Mouse (Mus musculus): ENCODE results near the gene Rab5c. TPM values are rescaled to one million over a fixed set of nuclear protein-coding genes. Genes with fewer than 3 reads are reported as not detected.
A peak's percentile ranks its signal among the peaks of the same experiment; 100 is the strongest.

The Rab5c gene
- polyA plus RNA-seq, 1 experiment: 350 TPM

DNA sequence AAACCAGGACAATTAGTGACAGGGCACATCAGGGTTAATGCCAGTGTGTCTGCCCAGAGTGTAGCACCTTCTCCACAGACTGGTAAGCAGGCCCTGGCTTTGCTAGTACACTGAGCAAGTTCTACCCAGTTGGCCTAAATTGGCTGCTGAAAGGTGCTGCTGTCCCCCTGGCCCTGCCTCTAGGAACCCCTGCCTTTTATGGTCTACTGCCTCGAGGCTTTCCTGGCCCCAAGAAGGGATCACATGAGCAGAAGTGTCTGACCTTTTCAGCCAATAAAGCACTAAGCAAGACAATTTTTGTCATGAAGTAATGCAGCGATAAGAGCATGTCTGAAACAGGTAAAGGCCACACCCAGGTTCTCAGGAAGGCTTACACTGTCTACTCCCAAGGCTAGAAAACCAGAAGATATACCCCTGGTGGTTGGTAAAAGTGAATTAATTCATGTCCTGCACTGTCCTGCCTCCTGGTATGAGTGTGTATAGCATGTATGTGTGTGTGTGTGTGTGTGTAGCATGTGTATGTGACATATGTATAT is 15.5 kb downstream of the Rab5c start:
- Histone ChIP-seq H3K27ac (ENCODE audit: insufficient read depth, low read depth, low read length) (no peak overlapping the region), H3K4me3 (ENCODE audit: low read depth, low read length) (no peak overlapping the region), H3K27me3 (ENCODE audit: control insufficient read depth, insufficient read depth, low read length) (no peaks in the 10 kb centered on the region), H3K36me3 (ENCODE audit: control insufficient read depth, insufficient read depth, low read length) (peaks cover 20% of the 10 kb centered on the region), H3K4me1 (ENCODE audit: control insufficient read depth, insufficient read depth, insufficient read length, low read length) (peaks cover 32% of the 10 kb centered on the region)
- TF ChIP-seq POLR2A (IDR thresholded peaks at IDR 0.05; ENCODE audit: low read depth, low read length) (no peak), CTCF (IDR thresholded peaks at IDR 0.05; ENCODE audit: extremely low read depth, insufficient read length, insufficient replicate concordance, low read depth, low read length) (no peak)
- 22% methylated on average over 2 of the region's 2 CpGs for WGBS

GRCm38 (mm10) chr11:100721776-100722492 is 16.1 kb downstream of the Rab5c start:
- Histone ChIP-seq H3K27me3 (ENCODE audit: control insufficient read depth, insufficient read depth, low read length) (no peaks in the 10 kb centered on the region), H3K4me1 (ENCODE audit: control insufficient read depth, insufficient read depth, insufficient read length, low read length) (peaks cover 29% of the 10 kb centered on the region), H3K27ac (ENCODE audit: insufficient read depth, low read depth, low read length) (0 out of 2 replicates have a peak overlapping the region, but pooled peaks have one; percentile 30), H3K4me3 (ENCODE audit: low read depth, low read length) (no peak overlapping the region), H3K36me3 (ENCODE audit: control insufficient read depth, insufficient read depth, low read length) (peaks cover 25% of the 10 kb centered on the region)
- 69% methylated on average over 8 of the region's 8 CpGs for WGBS
- TF ChIP-seq CTCF (IDR thresholded peaks at IDR 0.05; ENCODE audit: extremely low read depth, insufficient read length, insufficient replicate concordance, low read depth, low read length) (no peak), POLR2A (IDR thresholded peaks at IDR 0.05; ENCODE audit: low read depth, low read length) (no peak)

DNA sequence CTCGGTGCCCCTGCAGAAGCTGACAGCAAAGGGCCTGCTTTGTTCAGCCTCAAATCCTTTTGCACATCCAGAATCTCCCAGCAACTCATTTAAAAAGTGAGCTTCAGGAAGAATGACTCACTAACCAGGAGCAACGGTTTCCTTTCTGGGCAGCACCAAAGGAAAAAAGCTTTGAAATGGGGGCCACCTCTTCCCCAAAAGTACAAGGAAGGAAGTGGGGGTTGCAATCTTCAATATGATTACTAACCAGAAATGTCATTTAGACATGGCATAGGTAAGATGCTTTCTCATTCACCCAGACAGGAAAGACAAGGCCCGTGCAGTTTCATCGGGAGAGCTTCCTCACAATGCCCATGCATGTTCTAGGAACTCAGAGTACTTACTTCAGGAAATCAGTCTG is 16.8 kb downstream of the Rab5c start:
- no peak overlapping the region for H3K4me3 ChIP-seq (ENCODE audit: low read depth, low read length)
- no peaks in the 10 kb centered on the region for H3K27me3 ChIP-seq (ENCODE audit: control insufficient read depth, insufficient read depth, low read length)
- H3K27ac ChIP-seq (ENCODE audit: insufficient read depth, low read depth, low read length): peak overlapping the region; percentile 30; the same call in 1 of the 2 replicates
- WGBS: 68% methylated on average over 4 of the region's 4 CpGs
- peaks cover 30% of the 10 kb centered on the region for H3K36me3 ChIP-seq (ENCODE audit: control insufficient read depth, insufficient read depth, low read length)
- no peak for TF ChIP-seq POLR2A (IDR thresholded peaks at IDR 0.05; ENCODE audit: low read depth, low read length)
- TF ChIP-seq CTCF (IDR thresholded peaks at IDR 0.05; ENCODE audit: extremely low read depth, insufficient read length, insufficient replicate concordance, low read depth, low read length): no peak
- peaks cover 29% of the 10 kb centered on the region for H3K4me1 ChIP-seq (ENCODE audit: control insufficient read depth, insufficient read depth, insufficient read length, low read length)

GRCm38 (mm10) chr11:100720345-100720744 is 17.7 kb downstream of the Rab5c start:
- H3K27me3 ChIP-seq (ENCODE audit: control insufficient read depth, insufficient read depth, low read length): no peaks in the 10 kb centered on the region
- 54% methylated on average over 5 of the region's 5 CpGs for WGBS
- 0 out of 2 replicates have a peak overlapping the region, but pooled peaks have one; percentile 18 for H3K27ac ChIP-seq (ENCODE audit: insufficient read depth, low read depth, low read length)
- TF ChIP-seq CTCF (IDR thresholded peaks at IDR 0.05; ENCODE audit: extremely low read depth, insufficient read length, insufficient replicate concordance, low read depth, low read length): no peak
- TF ChIP-seq POLR2A (IDR thresholded peaks at IDR 0.05; ENCODE audit: low read depth, low read length): no peak
- H3K36me3 ChIP-seq (ENCODE audit: control insufficient read depth, insufficient read depth, low read length): peaks cover 39% of the 10 kb centered on the region
- H3K4me1 ChIP-seq (ENCODE audit: control insufficient read depth, insufficient read depth, insufficient read length, low read length): peaks cover 28% of the 10 kb centered on the region
- H3K4me3 ChIP-seq (ENCODE audit: low read depth, low read length): no peak overlapping the region

- TF ChIP-seq CTCF (IDR thresholded peaks at IDR 0.05; ENCODE audit: extremely low read depth, insufficient read length, insufficient replicate concordance, low read depth, low read length): no peak
- no peak for TF ChIP-seq POLR2A (IDR thresholded peaks at IDR 0.05; ENCODE audit: low read depth, low read length)
- Histone ChIP-seq H3K36me3 (ENCODE audit: control insufficient read depth, insufficient read depth, low read length) (peaks cover 42% of the 10 kb centered on the region), H3K4me3 (ENCODE audit: low read depth, low read length) (no peak overlapping the region), H3K4me1 (ENCODE audit: control insufficient read depth, insufficient read depth, insufficient read length, low read length) (peaks cover 23% of the 10 kb centered on the region), H3K27me3 (ENCODE audit: control insufficient read depth, insufficient read depth, low read length) (no peaks in the 10 kb centered on the region), H3K27ac (ENCODE audit: insufficient read depth, low read depth, low read length) (no peak overlapping the region)
- WGBS: 81% methylated on average over 11 of the region's 11 CpGs
These were observed 18.1 kb downstream of the Rab5c start for GRCm38 (mm10) chr11:100719893-100720292.

- 55% methylated on average over 3 of the region's 3 CpGs for WGBS
- Histone ChIP-seq H3K27ac (ENCODE audit: insufficient read depth, low read depth, low read length) (no peak overlapping the region), H3K36me3 (ENCODE audit: control insufficient read depth, insufficient read depth, low read length) (peaks cover 44% of the 10 kb centered on the region), H3K4me3 (ENCODE audit: low read depth, low read length) (no peak overlapping the region), H3K4me1 (ENCODE audit: control insufficient read depth, insufficient read depth, insufficient read length, low read length) (peaks cover 20% of the 10 kb centered on the region), H3K27me3 (ENCODE audit: control insufficient read depth, insufficient read depth, low read length) (no peaks in the 10 kb centered on the region)
- TF ChIP-seq POLR2A (IDR thresholded peaks at IDR 0.05; ENCODE audit: low read depth, low read length) (no peak), CTCF (IDR thresholded peaks at IDR 0.05; ENCODE audit: extremely low read depth, insufficient read length, insufficient replicate concordance, low read depth, low read length) (no peak)
These were observed 18.7 kb downstream of the Rab5c start for GRCm38 (mm10) chr11:100719312-100719711.

GRCm38 (mm10) chr11:100718866-100719265 is 19.1 kb downstream of the Rab5c start:
- TF ChIP-seq CTCF (IDR thresholded peaks at IDR 0.05; ENCODE audit: extremely low read depth, insufficient read length, insufficient replicate concordance, low read depth, low read length) (no peak), POLR2A (IDR thresholded peaks at IDR 0.05; ENCODE audit: low read depth, low read length) (no peak)
- WGBS: 90% methylated on average over 4 of the region's 4 CpGs
- H3K27ac ChIP-seq (ENCODE audit: insufficient read depth, low read depth, low read length): no peak overlapping the region

More at GRCm38 (mm10) chr11:100718866-100719265, 19.1 kb downstream of the Rab5c start:
- Histone ChIP-seq H3K36me3 (ENCODE audit: control insufficient read depth, insufficient read depth, low read length) (peaks cover 44% of the 10 kb centered on the region), H3K4me1 (ENCODE audit: control insufficient read depth, insufficient read depth, insufficient read length, low read length) (peaks cover 20% of the 10 kb centered on the region), H3K4me3 (ENCODE audit: low read depth, low read length) (no peak overlapping the region), H3K27me3 (ENCODE audit: control insufficient read depth, insufficient read depth, low read length) (no peaks in the 10 kb centered on the region)

Data from small intestine, adult 2 months (tissue).